Mouse (Mus musculus) embryonic facial prominence, embryonic 11.5 days (tissue): ENCODE results near the gene Rpl23a. TPM values are rescaled to one million over a fixed set of nuclear protein-coding genes. Genes with fewer than 3 reads are reported as not detected.

Source experiments
- ATAC-seq: fragments of 200-750 bp; cut with Nextera tagmentation; replicated peaks from 2 replicates; pipeline ENCODE4 v1.8.0; 2017; ENCODE audit warnings: low read depth; ENCODE audit not compliant: insufficient number of reproducible peaks, low FRiP score, low TSS enrichment
- DNase-seq: peaks from one replicate; pipeline ENCODE4 v3.0.0-alpha.2; 2015; ENCODE audit warnings: low spot score
- H3K27ac ChIP-seq: fragments of 300-500 bp; sonication (generic); replicated peaks from 2 replicates; pipeline ENCODE4 v1.5.1; 2014; ENCODE audit warnings: mild to moderate bottlenecking, low read depth, low read length, control low read depth
- H3K27me3 ChIP-seq: fragments of 300-500 bp; sonication (generic); 2 replicates; pipeline ENCODE4 v1.6.1; 2014; ENCODE audit warnings: mild to moderate bottlenecking, low read length, moderate library complexity, mixed read lengths; ENCODE audit not compliant: control insufficient read depth, insufficient read depth
- H3K36me3 ChIP-seq: fragments of 300-500 bp; sonication (generic); replicated peaks from 2 replicates; pipeline ENCODE4 v1.6.1; 2014; ENCODE audit warnings: low read depth, mild to moderate bottlenecking, low read length, moderate library complexity, mixed read lengths; ENCODE audit not compliant: control insufficient read depth, insufficient read depth
- H3K4me1 ChIP-seq: fragments of 300-500 bp; sonication (generic); 2 replicates; pipeline ENCODE4 v1.6.1; 2014; ENCODE audit warnings: low read length, mixed read lengths; ENCODE audit not compliant: control insufficient read depth, insufficient read depth
- H3K4me2 ChIP-seq: fragments of 300-500 bp; sonication (generic); 2 replicates; pipeline ENCODE4 v1.6.1; 2014; ENCODE audit warnings: low read depth, mild to moderate bottlenecking, control low read depth, low read length, moderate library complexity
- H3K4me3 ChIP-seq: fragments of 300-500 bp; sonication (generic); 2 replicates; pipeline ENCODE4 v1.5.1; 2014; ENCODE audit warnings: low read depth, low read length, control low read depth
- H3K9ac ChIP-seq: fragments of 300-500 bp; sonication (generic); replicated peaks from 2 replicates; pipeline ENCODE4 v1.6.1; 2014; ENCODE audit warnings: mild to moderate bottlenecking, control low read depth, low read length
- H3K9me3 ChIP-seq: fragments of 300-500 bp; sonication (generic); replicated peaks from 2 replicates; pipeline ENCODE4 v1.6.1; 2016; ENCODE audit warnings: mild to moderate bottlenecking, low read length, inconsistent platforms, mixed read lengths; ENCODE audit not compliant: control insufficient read depth
- WGBS: fragments of 180-500 bp; shearing (Covaris S2); extraction: QIAGEN DNeasy Blood & Tissue Kit; methylation state at CpG from one replicate; pipeline ENCODE4 v1.1.7; 2014; 5-methylcytosine and 5-hydroxymethylcytosine counted together
- polyA plus RNA-seq: library from polyadenylated mRNA; unstranded; fragments of >200 nt; fragmentation: Nextera tagmentation; extraction: Ambion mirVana; gene quantifications from 2 replicates; pipeline ENCODE4 v1.2.1, GENCODE M21; 2014

Gene Rpl23a
- polyA plus RNA-seq, 1 experiment from 2014 or later, result 1,340 TPM

DNA sequence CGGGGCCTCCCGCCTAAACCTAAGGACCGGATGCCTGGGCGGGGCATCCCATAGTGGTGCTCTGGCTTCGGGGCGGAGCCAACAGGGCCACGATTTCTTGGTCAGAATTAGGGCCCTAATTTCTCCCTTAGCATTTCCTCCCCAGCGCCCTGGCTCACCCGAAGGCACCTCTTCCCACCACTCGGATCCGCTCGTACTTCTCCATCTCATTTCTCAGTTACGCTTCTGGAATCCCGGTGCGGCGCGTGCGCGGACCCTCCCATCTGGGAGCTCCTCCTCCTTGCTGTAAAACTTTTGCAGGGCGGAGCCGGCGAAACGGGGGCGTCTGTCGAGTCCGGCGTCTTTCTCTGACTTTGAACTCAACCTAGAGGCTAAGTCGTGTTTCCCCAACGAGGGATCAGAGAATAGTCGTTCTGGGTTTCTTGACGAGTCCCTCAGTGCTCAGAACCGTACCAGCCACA lies 7.0 kb downstream of the Rpl23a start, which contains the start of the genes Nek8 and Tlcd1:
Nek8 (minus strand) TSS at position 274 of the 461 bp plus-strand sequence.
Tlcd1 (plus strand) TSS at position 310 of the 461 bp plus-strand sequence.
- peaks cover 16% of the 10 kb centered on the region for H3K36me3 ChIP-seq
- peak within 1 kb of the TSS; percentile 48 for H3K4me3 ChIP-seq
- peaks cover 7% of the 10 kb centered on the region; the same call in 1 of the 2 replicates for H3K4me1 ChIP-seq
- peak within 1 kb of the TSS; percentile 43 for H3K9ac ChIP-seq
- no peaks in the 10 kb centered on the region for H3K9me3 ChIP-seq
- H3K27me3 ChIP-seq, result no peaks in the 10 kb centered on the region
- WGBS, result under 1% methylated on average over 32 of the region's 32 CpGs
- peak within 1 kb of the TSS; percentile 84 for H3K4me2 ChIP-seq
- H3K27ac ChIP-seq, result peak within 1 kb of the TSS; percentile 29; the same call in 1 of the 2 replicates
- ATAC-seq, result peak; percentile 31; the same call in 1 of the 2 replicates
- DNase-seq, result peak; percentile 96

DNA sequence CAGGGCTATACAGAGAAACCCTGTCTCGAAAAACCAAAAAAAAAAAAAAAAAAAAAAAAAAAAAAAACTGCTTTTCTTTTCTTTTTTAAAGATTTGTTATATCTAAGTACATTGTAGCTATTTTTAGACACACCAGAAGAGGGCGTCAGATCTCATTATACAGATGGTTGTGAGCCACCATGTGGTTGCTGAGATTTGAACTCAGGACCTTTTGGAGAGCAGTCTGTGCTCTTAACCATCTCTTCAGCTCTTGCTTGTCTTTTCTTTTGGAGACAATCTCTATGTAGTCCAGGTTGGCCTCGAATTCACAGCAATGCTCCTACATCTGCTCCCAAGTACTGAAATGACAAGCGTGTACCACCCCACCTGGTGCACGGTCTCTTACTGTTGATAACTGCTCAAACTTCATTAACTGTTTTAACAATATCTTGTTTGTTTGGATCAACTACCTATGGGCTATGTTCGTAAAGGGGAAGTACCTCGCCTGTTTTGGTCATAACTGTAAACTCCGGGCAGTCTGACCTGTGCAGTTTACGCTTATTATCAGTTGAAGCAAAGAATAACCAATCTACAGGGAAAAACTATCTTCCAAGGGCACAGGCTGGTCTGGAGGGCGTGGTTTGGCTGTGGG lies 7.5 kb downstream of the Rpl23a start:
- H3K9me3 ChIP-seq, result no peaks in the 10 kb centered on the region
- DNase-seq (no peak), ATAC-seq (no peak)
- no peaks in the 10 kb centered on the region for H3K27me3 ChIP-seq
- H3K4me1 ChIP-seq, result peaks cover 7% of the 10 kb centered on the region; the same call in 1 of the 2 replicates
- H3K36me3 ChIP-seq, result peaks cover 11% of the 10 kb centered on the region
- H3K9ac ChIP-seq, result peak overlapping the region; percentile 43
- H3K4me2 ChIP-seq, result peak overlapping the region; percentile 84; the same call in 1 of the 2 replicates
- WGBS, result 5% methylated on average over 9 of the region's 10 CpGs
- H3K27ac ChIP-seq, result peak overlapping the region; percentile 29; the same call in 1 of the 2 replicates
- H3K4me3 ChIP-seq, result peak overlapping the region; percentile 48

DNA sequence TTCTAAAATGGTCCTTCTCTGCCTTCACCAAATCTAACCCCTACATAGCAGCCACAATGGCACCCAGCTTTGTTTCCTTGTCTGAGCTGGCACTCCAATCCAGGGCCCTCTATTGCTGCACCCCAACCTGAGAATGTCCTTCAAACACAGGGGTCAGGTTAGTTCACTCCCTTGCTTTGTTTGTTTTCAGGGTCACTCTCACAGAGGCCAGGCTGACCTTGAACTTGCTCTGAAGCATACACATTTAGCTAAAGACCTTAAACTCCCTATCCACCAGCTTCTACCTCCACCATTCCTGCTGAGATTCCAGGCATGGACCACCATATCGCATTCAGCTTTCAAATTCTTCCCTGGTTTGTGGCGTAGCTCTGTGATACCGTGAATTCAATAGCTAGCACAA lies 8.9 kb downstream of the Rpl23a start:
- no peak for DNase-seq
- peaks cover 1% of the 10 kb centered on the region for H3K36me3 ChIP-seq
- no peaks in the 10 kb centered on the region for H3K9me3 ChIP-seq
- no peaks in the 10 kb centered on the region for H3K27me3 ChIP-seq
- no peak for ATAC-seq
- H3K4me3 ChIP-seq, result no peak overlapping the region
- H3K27ac ChIP-seq, result no peak overlapping the region
- 0 out of 2 replicates have a peak overlapping the region, but pooled peaks have one; percentile 5 for H3K9ac ChIP-seq
- no peak overlapping the region for H3K4me2 ChIP-seq
- WGBS, result 85% methylated on average over 3 of the region's 3 CpGs
- 0 out of 2 replicates have a peak, but pooled peaks cover 2% of the 10 kb centered on the region for H3K4me1 ChIP-seq

DNA sequence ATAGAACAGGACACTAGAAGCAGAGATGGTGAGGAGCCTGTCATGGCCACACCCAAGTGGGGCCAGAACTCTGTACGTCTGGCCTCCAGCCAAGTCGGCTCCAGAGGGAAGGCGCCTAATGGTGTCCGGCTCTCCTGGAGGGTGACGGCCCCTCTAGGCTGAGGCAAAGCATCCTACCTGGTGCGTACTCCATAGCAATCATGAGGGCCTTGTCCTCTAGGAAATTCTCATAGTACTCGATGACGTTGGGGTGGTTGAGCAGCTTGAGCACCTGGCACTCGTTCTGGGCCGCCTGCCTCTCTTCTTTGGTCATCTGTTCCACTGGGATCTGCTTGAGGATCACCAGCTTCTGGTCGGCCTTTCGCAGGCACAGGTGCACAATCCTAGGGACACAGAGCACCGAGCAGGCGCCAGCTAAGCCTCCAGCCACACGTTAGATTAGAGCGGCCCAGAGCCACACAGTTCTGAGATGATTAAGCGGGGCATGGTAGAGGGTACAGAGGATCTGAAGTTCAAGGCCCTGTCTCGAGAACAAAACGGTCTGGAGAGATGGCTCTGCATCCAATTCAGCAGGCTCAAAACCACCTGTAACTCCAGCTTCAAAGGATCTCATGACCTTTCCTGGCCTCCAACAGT lies 10.5 kb downstream of the Rpl23a start:
- Histone ChIP-seq H3K36me3 (no peaks in the 10 kb centered on the region), H3K4me2 (no peak overlapping the region), H3K4me3 (no peak overlapping the region), H3K9ac (no peak overlapping the region), H3K27me3 (no peaks in the 10 kb centered on the region), H3K9me3 (no peaks in the 10 kb centered on the region), H3K27ac (no peak overlapping the region), H3K4me1 (no peaks in the 10 kb centered on the region)
- ATAC-seq (no peak), DNase-seq (no peak)
- WGBS, result 84% methylated on average over 19 of the region's 19 CpGs

DNA sequence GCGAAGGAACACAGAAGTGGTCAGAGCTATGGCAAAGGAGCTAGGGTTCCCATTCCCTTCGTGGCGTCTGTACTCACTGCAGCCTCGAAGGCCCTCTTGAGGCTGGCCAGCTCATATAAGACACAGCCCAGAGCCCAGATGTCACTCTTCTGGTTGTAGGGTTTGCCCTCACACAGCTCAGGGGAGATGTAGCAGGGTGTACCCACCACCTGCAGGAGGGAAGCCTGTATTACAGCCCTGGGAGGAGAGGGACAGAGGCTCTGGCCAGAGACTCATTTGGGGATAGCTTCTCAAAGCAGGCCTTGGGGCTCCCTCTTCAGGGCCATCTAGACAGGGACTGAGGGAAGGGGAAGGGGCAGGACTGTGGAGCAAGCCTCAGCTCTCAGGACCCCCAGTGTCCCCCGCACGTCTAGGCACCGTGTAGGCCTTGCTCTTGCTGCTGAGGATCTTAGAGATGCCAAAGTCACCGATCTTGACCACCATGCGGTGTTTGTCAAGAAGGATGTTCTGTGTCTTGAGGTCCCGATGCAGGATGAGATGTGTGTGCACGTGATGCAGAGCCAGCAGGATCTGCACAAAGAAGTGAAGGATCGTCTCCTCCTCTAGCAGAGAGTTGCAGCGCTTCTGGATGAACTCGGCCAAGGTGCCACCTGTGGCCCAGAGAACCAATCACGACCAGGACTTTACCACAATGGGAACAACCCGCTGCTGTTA lies 11.2 kb downstream of the Rpl23a start:
- DNase-seq (no peak), ATAC-seq (no peak)
- H3K9ac ChIP-seq, result no peak overlapping the region; the same call in 1 of the 2 replicates
- H3K27ac ChIP-seq, result no peak overlapping the region
- no peaks in the 10 kb centered on the region for H3K4me1 ChIP-seq
- H3K4me2 ChIP-seq, result no peak overlapping the region
- H3K36me3 ChIP-seq, result no peaks in the 10 kb centered on the region
- H3K9me3 ChIP-seq, result no peaks in the 10 kb centered on the region
- no peaks in the 10 kb centered on the region for H3K27me3 ChIP-seq
- H3K4me3 ChIP-seq, result no peak overlapping the region
- 78% methylated on average over 16 of the region's 16 CpGs for WGBS

DNA sequence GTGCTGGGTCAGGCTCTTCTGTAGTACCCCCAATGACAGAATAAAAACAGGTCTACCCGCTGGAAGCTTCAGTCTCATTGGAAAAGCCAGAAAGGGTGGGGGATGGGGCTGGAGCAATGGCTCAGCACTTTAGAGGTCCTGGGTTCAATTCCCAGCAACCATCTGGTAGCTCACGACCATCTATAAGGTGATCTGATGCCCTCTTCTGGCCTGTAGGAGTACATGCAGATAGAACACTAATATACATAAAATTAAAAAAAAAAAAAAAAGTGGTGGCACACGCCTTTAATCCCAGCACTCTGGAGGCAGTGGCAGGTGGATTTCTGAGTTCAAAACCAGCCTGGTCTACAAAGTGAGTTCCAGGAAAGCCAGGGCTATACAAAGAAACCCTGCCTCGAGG lies 12.1 kb downstream of the Rpl23a start:
- ATAC-seq (no peak), DNase-seq (no peak)
- H3K4me3 ChIP-seq, result no peak overlapping the region
- no peak overlapping the region for H3K9ac ChIP-seq
- H3K4me1 ChIP-seq, result no peaks in the 10 kb centered on the region
- no peak overlapping the region for H3K4me2 ChIP-seq
- H3K9me3 ChIP-seq, result no peaks in the 10 kb centered on the region
- no peaks in the 10 kb centered on the region for H3K36me3 ChIP-seq
- no peaks in the 10 kb centered on the region for H3K27me3 ChIP-seq
- no peak overlapping the region for H3K27ac ChIP-seq
- WGBS, result 66% methylated on average over 4 of the region's 4 CpGs

DNA sequence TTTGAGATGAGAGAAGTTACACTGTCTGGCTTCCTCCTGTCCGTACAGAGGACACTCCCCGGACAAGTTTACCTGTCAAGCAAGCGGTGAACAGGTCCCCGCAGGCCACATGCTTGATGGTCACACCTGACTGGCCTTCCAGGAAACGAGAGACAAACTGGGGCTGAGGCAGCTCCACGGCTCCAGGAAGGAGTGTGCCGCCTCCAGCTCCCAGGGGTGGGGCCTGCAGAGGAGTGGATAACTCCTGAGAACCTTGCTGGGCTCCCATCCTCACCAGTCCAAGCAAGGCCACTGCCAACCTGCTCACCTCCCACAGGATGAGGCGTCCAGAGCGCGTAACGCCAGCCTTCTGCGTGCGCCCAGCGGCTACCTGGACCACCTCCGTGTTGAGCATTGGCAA lies 13.1 kb downstream of the Rpl23a start:
- Histone ChIP-seq H3K9me3 (no peaks in the 10 kb centered on the region), H3K4me3 (no peak overlapping the region), H3K27me3 (no peaks in the 10 kb centered on the region), H3K4me2 (no peak overlapping the region), H3K9ac (no peak overlapping the region), H3K27ac (no peak overlapping the region), H3K36me3 (no peaks in the 10 kb centered on the region), H3K4me1 (peaks cover 2% of the 10 kb centered on the region; the same call in 1 of the 2 replicates)
- WGBS, result 84% methylated on average over 15 of the region's 15 CpGs
- ATAC-seq (no peak), DNase-seq (no peak)
